Mouse (Mus musculus): ENCODE measurements around the gene Ccn6. TPM values are rescaled to one million over a fixed set of nuclear protein-coding genes. Genes with fewer than 3 reads are reported as not detected.

Ccn6 gene
- polyA plus RNA-seq, 1 experiment from 2014 or later: 0.36 TPM

DNA sequence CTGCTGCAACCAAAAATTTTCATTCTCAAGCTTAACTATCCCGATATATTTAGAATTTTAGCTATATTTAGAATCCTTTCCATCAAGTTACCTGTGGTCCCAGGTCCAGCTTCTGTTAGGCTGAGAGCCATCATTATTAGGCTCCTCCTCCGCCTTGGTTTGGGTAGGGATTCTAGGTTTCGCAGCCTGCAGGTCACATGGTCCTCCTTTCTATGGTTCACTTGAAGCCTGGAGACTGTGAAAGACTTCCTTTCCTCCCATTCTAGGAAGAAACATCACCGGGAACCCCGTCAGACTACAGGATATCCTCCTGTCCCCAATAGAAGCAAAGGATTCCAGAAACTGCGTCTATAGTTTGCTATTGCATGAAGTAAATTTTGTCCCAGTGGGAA is 8.9 kb upstream of the Ccn6 start:
- no peaks in the 10 kb centered on the region for H3K27me3 ChIP-seq
- ATAC-seq (replicated peaks; ENCODE audit: low FRiP score): no peak
- H3K4me2 ChIP-seq: peak overlapping the region; percentile 90
- H3K9ac ChIP-seq: no peak overlapping the region
- no peaks in the 10 kb centered on the region for H3K9me3 ChIP-seq (replicated peaks)
- WGBS: 72% methylated on average over 6 of the region's 6 CpGs
- H3K27ac ChIP-seq: peak overlapping the region; percentile 84
- H3K4me3 ChIP-seq (replicated peaks): peak overlapping the region; percentile 56; the same call in 1 of the 2 replicates
- H3K36me3 ChIP-seq: no peaks in the 10 kb centered on the region
- peaks cover 37% of the 10 kb centered on the region for H3K4me1 ChIP-seq

DNA sequence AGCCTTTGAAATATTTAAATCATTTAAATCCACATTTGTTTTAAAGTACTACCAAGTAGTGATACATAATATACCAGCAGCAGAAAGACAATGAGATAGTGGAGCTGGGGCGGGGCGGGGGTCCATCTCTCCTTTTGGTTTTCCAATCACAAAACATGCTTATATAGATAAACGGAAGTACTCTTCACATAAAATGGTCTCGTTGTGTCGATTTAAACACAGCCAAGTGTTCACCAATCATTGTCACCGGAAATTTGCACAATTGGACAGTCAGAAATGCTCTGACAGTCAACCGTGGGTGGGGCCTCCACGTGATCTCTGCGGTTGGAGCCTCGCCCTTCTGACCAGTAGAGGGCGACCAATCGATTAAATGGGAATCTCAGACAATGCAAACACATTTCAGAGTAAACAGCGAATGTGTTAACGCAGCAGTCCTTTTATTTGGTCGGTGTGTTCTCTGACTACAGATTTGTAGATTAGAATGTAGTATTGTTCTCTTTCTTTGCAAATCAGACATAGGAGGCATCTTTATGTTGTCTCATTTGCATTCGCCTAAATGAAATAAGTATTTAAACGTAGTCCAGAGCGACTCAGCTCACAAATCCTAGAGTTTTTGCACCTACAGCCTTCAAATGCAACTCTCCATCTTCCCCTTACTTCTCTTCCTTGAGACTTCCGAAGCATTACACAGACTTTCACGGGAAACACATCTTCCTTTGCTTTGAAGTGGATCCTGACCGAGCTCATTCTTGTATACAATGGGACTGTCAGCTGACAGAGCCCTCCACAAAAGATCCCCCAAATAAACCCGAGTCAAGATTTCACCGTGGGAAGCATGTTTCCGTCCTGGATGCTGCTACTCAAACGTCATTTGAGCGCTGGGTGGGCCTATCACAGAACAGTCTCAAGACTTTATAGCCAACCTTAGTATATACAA is 8.3 kb upstream of the Ccn6 start:
- Histone ChIP-seq H3K9ac (peak overlapping the region; percentile 47), H3K27me3 (no peaks in the 10 kb centered on the region), H3K4me1 (peaks cover 37% of the 10 kb centered on the region), H3K4me2 (peak overlapping the region; percentile 90), H3K4me3 (replicated peaks) (peak overlapping the region; percentile 56), H3K9me3 (replicated peaks) (no peaks in the 10 kb centered on the region), H3K36me3 (no peaks in the 10 kb centered on the region), H3K27ac (peak overlapping the region; percentile 88)
- WGBS: 17% methylated on average over 26 of the region's 26 CpGs
- peak; percentile 50 for ATAC-seq (replicated peaks; ENCODE audit: low FRiP score)

DNA sequence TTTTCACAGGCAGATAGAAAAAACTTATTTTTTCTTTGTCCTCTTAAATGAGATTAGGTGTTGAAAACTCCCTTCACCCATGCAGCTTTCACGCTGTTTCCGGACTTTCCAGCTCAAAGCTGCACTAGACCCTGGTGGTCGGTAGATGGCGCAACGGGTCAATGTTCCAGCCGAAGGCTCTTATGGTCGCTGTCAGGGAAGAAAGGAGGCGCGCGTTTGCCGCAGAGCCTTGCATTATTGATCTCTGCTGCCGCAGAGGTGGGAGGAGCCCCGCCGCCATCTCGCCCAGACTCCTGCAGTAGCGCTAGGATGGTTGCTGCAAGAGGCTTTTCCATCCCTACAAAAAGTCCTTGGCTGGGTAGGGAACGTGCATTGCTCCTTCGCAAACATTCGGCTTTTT is 7.5 kb upstream of the Ccn6 start:
- H3K9ac ChIP-seq: peak overlapping the region; percentile 47
- peak overlapping the region; percentile 88 for H3K27ac ChIP-seq
- no peaks in the 10 kb centered on the region for H3K36me3 ChIP-seq
- ATAC-seq (replicated peaks; ENCODE audit: low FRiP score): peak; percentile 83
- H3K4me2 ChIP-seq: peak overlapping the region; percentile 90
- WGBS: under 1% methylated on average over 19 of the region's 19 CpGs
- H3K4me1 ChIP-seq: peaks cover 41% of the 10 kb centered on the region
- H3K4me3 ChIP-seq (replicated peaks): peak overlapping the region; percentile 56
- H3K27me3 ChIP-seq: no peaks in the 10 kb centered on the region
- no peaks in the 10 kb centered on the region for H3K9me3 ChIP-seq (replicated peaks)

DNA sequence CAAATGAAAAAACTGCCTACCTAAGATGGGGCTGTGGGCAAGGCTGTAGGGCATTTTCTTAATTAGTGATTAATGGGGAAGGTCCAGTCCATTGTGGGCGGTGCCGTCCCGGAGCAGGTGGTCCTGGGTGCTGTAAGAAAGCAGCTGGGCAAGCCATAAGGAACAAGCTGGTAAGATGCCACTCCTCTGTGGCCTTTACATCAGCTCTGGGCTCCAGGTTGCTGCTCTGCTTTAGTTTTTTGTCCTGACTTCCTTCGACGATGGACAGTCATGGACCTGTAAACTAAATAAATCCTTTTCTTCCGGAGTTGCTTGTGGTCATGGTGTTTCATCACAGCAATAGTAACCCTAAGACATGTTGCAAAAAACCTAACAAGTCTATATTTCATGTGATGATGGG is 7.1 kb upstream of the Ccn6 start:
- H3K27me3 ChIP-seq: no peaks in the 10 kb centered on the region
- H3K9ac ChIP-seq: 0 out of 2 replicates have a peak overlapping the region, but pooled peaks have one; percentile 10
- H3K4me2 ChIP-seq: peak overlapping the region; percentile 90
- WGBS: 10% methylated on average over 6 of the region's 6 CpGs
- H3K4me3 ChIP-seq (replicated peaks): 0 out of 2 replicates have a peak overlapping the region, but pooled peaks have one; percentile 4
- H3K36me3 ChIP-seq: no peaks in the 10 kb centered on the region
- H3K27ac ChIP-seq: 0 out of 2 replicates have a peak overlapping the region, but pooled peaks have one; percentile 22
- no peak for ATAC-seq (replicated peaks; ENCODE audit: low FRiP score)
- no peaks in the 10 kb centered on the region for H3K9me3 ChIP-seq (replicated peaks)
- H3K4me1 ChIP-seq: peaks cover 46% of the 10 kb centered on the region

DNA sequence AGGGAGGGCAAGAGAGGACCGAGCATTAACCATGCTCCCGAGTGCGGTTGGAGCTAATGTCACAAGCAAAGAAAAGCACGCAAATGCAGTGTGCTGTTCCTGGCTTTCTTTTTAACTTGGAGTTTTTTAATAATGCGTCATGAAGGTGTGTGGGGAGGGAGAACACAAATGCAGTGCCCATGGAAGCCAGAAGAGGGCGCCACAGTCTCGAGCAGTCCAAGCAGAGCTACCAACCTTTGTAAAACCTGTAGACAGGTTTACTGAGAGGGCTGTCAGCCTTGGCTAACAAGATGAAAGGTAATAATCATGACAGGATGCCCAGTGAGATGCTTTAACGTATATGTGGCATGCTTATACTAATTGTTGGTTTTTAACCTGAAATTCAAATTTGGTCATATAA is 6.6 kb upstream of the Ccn6 start:
- Histone ChIP-seq H3K36me3 (no peaks in the 10 kb centered on the region), H3K4me2 (peak overlapping the region; percentile 90), H3K9ac (no peak overlapping the region), H3K4me3 (replicated peaks) (peak overlapping the region; percentile 18), H3K27ac (0 out of 2 replicates have a peak overlapping the region, but pooled peaks have one; percentile 51), H3K27me3 (no peaks in the 10 kb centered on the region), H3K9me3 (replicated peaks) (no peaks in the 10 kb centered on the region), H3K4me1 (peaks cover 51% of the 10 kb centered on the region)
- WGBS: 9% methylated on average over 8 of the region's 8 CpGs
- ATAC-seq (replicated peaks; ENCODE audit: low FRiP score): no peak

DNA sequence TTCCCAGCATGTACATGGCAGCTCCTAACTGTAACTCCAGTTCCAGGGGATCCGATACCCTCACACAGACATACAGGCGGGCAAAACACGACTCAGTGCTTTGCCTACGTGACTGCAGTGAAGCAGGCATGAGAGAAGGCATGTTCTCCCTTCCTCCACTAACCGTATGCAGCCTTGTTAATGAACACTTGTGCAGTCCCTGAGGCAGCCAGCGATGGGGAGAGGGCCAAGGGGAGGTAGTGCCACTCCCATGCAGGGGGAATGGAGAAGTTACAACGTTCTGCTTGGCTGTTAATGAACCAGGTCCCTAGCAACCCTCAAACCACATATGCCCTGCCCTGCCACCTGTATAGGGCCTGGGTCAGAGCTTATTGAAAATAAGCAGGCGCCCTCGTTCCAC is 6.0 kb upstream of the Ccn6 start:
- no peaks in the 10 kb centered on the region for H3K36me3 ChIP-seq
- 42% methylated on average over 9 of the region's 9 CpGs for WGBS
- H3K4me3 ChIP-seq (replicated peaks): peak overlapping the region; percentile 18
- H3K4me1 ChIP-seq: peaks cover 51% of the 10 kb centered on the region
- H3K27me3 ChIP-seq: no peaks in the 10 kb centered on the region
- H3K9me3 ChIP-seq (replicated peaks): no peaks in the 10 kb centered on the region
- H3K4me2 ChIP-seq: peak overlapping the region; percentile 90
- H3K27ac ChIP-seq: 0 out of 2 replicates have a peak overlapping the region, but pooled peaks have one; percentile 51
- no peak overlapping the region for H3K9ac ChIP-seq
- peak; percentile 36 for ATAC-seq (replicated peaks; ENCODE audit: low FRiP score)

DNA sequence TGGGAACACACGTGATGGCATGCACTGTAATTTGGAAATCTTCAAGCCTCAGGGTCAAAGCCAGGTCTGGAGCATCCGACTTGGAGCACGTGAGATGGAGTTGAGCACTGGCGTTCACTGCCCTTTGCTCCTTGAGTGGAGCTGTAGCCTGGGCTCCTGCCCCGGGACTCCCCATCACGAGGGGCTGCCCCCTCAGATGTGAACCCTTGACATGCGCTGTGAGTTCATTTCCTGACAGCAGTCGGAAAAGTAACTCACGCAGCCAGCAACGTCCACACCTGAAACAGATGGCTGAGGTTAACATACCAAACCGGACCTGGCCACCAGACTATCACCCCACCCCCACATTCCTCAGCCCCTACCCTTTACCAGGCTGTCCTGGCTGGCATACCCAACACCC is 4.0 kb upstream of the Ccn6 start:
- peaks cover 48% of the 10 kb centered on the region for H3K4me1 ChIP-seq
- ATAC-seq (replicated peaks; ENCODE audit: low FRiP score): no peak
- H3K9ac ChIP-seq: no peak overlapping the region
- H3K27ac ChIP-seq: no peak overlapping the region
- 69% methylated on average over 11 of the region's 11 CpGs for WGBS
- H3K36me3 ChIP-seq: no peaks in the 10 kb centered on the region
- H3K27me3 ChIP-seq: no peaks in the 10 kb centered on the region
- no peak overlapping the region for H3K4me3 ChIP-seq (replicated peaks)
- no peaks in the 10 kb centered on the region for H3K9me3 ChIP-seq (replicated peaks)
- no peak overlapping the region for H3K4me2 ChIP-seq

DNA sequence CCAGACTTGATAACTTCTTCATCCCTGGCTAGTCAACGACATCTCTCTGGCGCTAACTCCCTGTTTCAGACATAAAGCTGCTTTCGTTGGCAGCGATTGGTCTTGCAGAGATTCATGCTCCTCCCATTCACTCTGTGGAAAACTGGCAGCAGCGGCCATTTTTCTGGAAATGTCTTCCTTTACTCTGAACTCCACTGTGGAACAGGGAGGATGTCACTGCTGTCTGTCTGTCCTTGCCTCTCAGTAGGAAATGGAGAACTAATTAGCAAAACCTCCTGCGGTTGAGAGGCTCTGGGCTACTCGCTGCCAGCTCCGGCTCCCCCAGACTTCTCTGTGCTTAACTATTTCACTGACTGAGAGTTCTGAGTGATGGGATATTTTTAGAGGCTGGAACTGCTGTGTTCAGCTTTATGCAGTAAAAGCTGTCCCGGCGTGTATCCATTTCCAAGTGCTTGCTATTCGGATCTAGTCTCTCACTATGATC is 2.1 kb upstream of the Ccn6 start:
- H3K9ac ChIP-seq: peak overlapping the region; percentile 27; the same call in 1 of the 2 replicates
- peak overlapping the region; percentile 51 for H3K4me2 ChIP-seq
- H3K9me3 ChIP-seq (replicated peaks): no peaks in the 10 kb centered on the region
- H3K4me1 ChIP-seq: peaks cover 43% of the 10 kb centered on the region
- no peaks in the 10 kb centered on the region for H3K36me3 ChIP-seq
- H3K4me3 ChIP-seq (replicated peaks): peak overlapping the region; percentile 34
- peak overlapping the region; percentile 73 for H3K27ac ChIP-seq
- H3K27me3 ChIP-seq: no peaks in the 10 kb centered on the region
- no peak for ATAC-seq (replicated peaks; ENCODE audit: low FRiP score)
- WGBS: 16% methylated on average over 11 of the region's 11 CpGs

DNA sequence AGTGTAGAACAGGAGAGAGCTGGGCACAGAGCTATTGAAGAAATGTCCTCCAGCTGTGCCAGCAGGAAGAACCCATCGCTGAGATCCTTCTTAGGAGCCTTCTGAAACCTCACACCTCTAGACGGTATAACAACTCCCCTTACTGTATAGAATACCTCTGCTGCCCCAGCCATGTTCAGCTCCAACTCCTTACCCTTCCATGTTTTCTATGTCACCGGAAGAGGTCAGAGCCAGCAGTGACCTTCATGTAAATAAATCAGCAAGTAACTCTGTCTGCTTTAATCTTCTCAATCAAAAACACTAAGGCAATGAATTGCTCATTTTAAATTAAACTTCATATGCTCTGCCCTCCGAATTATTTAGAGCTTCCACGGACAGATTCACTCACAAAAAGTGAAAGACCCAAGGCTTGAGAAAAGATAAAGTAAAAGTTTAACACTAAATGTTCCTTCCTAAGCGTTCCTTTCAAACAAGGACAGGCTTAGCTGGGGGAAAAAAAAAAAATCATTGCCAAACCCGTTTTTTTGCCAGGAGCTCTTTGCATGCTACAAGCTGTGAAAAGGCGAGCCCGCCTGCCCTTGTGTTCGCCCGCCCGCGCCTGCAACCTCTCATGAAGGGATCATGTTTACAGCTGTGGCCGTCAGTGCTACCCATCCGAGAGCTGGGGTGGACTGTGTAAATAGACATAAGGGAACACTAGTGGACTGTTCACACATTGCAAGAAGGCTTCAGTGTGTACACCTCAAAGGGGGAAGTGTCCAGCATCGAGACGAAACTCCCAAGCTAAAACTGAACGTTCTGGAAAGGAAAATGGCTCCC is 719 bp downstream of the Ccn6 start:
- H3K27me3 ChIP-seq: no peaks in the 10 kb centered on the region
- H3K27ac ChIP-seq: peak overlapping the region; percentile 59
- ATAC-seq (replicated peaks; ENCODE audit: low FRiP score): 0 out of 2 replicates have a peak, but pooled peaks have one; percentile 38
- peak overlapping the region; percentile 51 for H3K4me2 ChIP-seq
- no peak overlapping the region for H3K9ac ChIP-seq
- H3K9me3 ChIP-seq (replicated peaks): no peaks in the 10 kb centered on the region
- H3K4me3 ChIP-seq (replicated peaks): no peak overlapping the region
- no peaks in the 10 kb centered on the region for H3K36me3 ChIP-seq
- peaks cover 31% of the 10 kb centered on the region for H3K4me1 ChIP-seq
- 14% methylated on average over 18 of the region's 18 CpGs for WGBS

DNA sequence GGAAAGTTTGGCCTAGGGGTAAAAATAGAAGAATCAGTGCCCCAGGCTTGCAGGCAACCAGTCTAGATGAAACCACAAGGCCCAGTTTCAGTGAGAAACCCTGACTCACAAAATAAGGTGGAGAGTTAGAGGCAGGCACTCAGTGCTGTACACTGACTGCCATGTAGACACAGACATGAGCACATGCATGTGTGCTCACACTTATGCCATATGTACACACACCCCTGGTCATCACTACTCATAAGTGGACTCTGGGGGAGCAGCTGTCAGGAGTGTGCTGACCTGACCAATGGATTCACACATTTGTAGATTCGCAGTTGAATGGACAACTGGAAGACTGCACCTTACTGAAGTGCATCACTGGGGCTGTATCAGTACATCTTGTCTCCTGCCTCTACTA is 2.2 kb downstream of the Ccn6 start:
- Histone ChIP-seq H3K9ac (no peak overlapping the region), H3K36me3 (no peaks in the 10 kb centered on the region), H3K4me2 (no peak overlapping the region), H3K4me3 (replicated peaks) (no peak overlapping the region), H3K9me3 (replicated peaks) (no peaks in the 10 kb centered on the region), H3K27ac (no peak overlapping the region), H3K27me3 (no peaks in the 10 kb centered on the region), H3K4me1 (peaks cover 29% of the 10 kb centered on the region)
- no peak for ATAC-seq (replicated peaks; ENCODE audit: low FRiP score)
- WGBS: 87% methylated on average over 1 of the region's 1 CpGs

DNA sequence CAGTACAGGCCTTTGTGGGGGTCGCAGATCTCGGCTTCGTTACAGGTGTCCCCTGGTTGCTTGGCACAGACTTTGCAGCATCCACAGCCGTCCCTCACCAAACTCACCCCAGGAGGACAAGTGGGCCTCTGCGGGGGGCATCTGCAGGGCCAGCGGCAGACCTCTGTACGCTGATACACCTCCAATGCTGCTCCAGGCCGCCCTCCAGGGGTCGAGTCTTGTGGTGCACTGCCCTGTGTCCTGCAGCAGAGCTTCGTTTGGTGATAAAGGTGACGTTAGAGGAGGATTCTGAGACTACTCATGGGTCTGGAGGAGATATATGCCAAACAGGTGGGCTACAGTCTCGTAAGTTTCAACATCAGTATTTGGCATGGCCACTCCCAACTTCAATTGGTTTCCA is 5.3 kb downstream of the Ccn6 start:
- H3K9me3 ChIP-seq (replicated peaks): no peaks in the 10 kb centered on the region
- no peak for ATAC-seq (replicated peaks; ENCODE audit: low FRiP score)
- no peaks in the 10 kb centered on the region for H3K27me3 ChIP-seq
- no peak overlapping the region for H3K27ac ChIP-seq
- H3K4me2 ChIP-seq: no peak overlapping the region
- WGBS: 63% methylated on average over 12 of the region's 12 CpGs
- peaks cover 7% of the 10 kb centered on the region; the same call in 1 of the 2 replicates for H3K36me3 ChIP-seq
- peaks cover 12% of the 10 kb centered on the region for H3K4me1 ChIP-seq
- H3K4me3 ChIP-seq (replicated peaks): no peak overlapping the region
- H3K9ac ChIP-seq: no peak overlapping the region

Data from kidney, embryonic 15.5 days (tissue).